Mouse (Mus musculus): ENCODE measurements around the gene Rora.

Rora gene

GRCm38 (mm10) chr9:69008706-69009105 lies 355.1 kb downstream of the Rora start:
- DNase-seq (ENCODE audit: low read depth, low spot score): no peak

GRCm38 (mm10) chr9:69010886-69011285 lies 357.3 kb downstream of the Rora start:
- DNase-seq (ENCODE audit: low read depth, low spot score): no peak

GRCm38 (mm10) chr9:69013186-69013715 lies 359.7 kb downstream of the Rora start:
- no peak for DNase-seq (ENCODE audit: low read depth, low spot score)

- no peak for DNase-seq (ENCODE audit: low read depth, low spot score)
These were observed 360.6 kb downstream of the Rora start for GRCm38 (mm10) chr9:69014203-69014602.

- no peak for DNase-seq (ENCODE audit: low read depth, low spot score)
These were observed 366.8 kb downstream of the Rora start for GRCm38 (mm10) chr9:69020381-69020780.

- DNase-seq (ENCODE audit: low read depth, low spot score): no peak
These were observed 367.9 kb downstream of the Rora start for GRCm38 (mm10) chr9:69021482-69021881.

- no peak for DNase-seq (ENCODE audit: low read depth, low spot score)
These were observed 369.7 kb downstream of the Rora start for GRCm38 (mm10) chr9:69023314-69023713.

- no peak for DNase-seq (ENCODE audit: low read depth, low spot score)
These were observed 374.6 kb downstream of the Rora start for GRCm38 (mm10) chr9:69028177-69028576.

GRCm38 (mm10) chr9:69034301-69034871 lies 380.8 kb downstream of the Rora start:
- DNase-seq (ENCODE audit: low read depth, low spot score): no peak

GRCm38 (mm10) chr9:69035456-69035855 lies 381.9 kb downstream of the Rora start:
- no peak for DNase-seq (ENCODE audit: low read depth, low spot score)

- DNase-seq (ENCODE audit: low read depth, low spot score): no peak
These were observed 382.7 kb downstream of the Rora start for GRCm38 (mm10) chr9:69036296-69036695.

GRCm38 (mm10) chr9:69043920-69044613 lies 390.5 kb downstream of the Rora start:
- no peak for DNase-seq (ENCODE audit: low read depth, low spot score)

- DNase-seq (ENCODE audit: low read depth, low spot score): no peak
These were observed 391.1 kb downstream of the Rora start for GRCm38 (mm10) chr9:69044614-69045133.

- no peak for DNase-seq (ENCODE audit: low read depth, low spot score)
These were observed 392.3 kb downstream of the Rora start for GRCm38 (mm10) chr9:69045908-69046307.

- DNase-seq (ENCODE audit: low read depth, low spot score): no peak
These were observed 397.3 kb downstream of the Rora start for GRCm38 (mm10) chr9:69050856-69051255.

GRCm38 (mm10) chr9:69051890-69052289 lies 398.3 kb downstream of the Rora start:
- no peak for DNase-seq (ENCODE audit: low read depth, low spot score)

- DNase-seq (ENCODE audit: low read depth, low spot score): no peak
These were observed 401.7 kb downstream of the Rora start for GRCm38 (mm10) chr9:69055302-69055701.

- DNase-seq (ENCODE audit: low read depth, low spot score): no peak
These were observed 417.7 kb downstream of the Rora start for GRCm38 (mm10) chr9:69071203-69071867.

- DNase-seq (ENCODE audit: low read depth, low spot score): no peak
These were observed 419.7 kb downstream of the Rora start for GRCm38 (mm10) chr9:69073271-69073670.

GRCm38 (mm10) chr9:69084086-69084719 lies 430.6 kb downstream of the Rora start:
- DNase-seq (ENCODE audit: low read depth, low spot score): no peak

GRCm38 (mm10) chr9:69084720-69085661 lies 431.4 kb downstream of the Rora start:
- DNase-seq (ENCODE audit: low read depth, low spot score): peak; percentile 33

All from mesoderm, embryonic 11.5 days (tissue).